Comparison of ENCODE assay signal across 8 mouse cellular contexts in genomic region chr12:71217866-71218522, GRCm38 (mm10).
DNase-seq lines count a peak whose midpoint lies in the region; ATAC-seq and TF ChIP-seq lines count a peak whose summit lies in the region.

No protein-coding gene starts in this region.

- H3K4me3 ChIP-seq in hindbrain, postnatal 0 days (ENCODE audit: low read length), result no peak overlapping the region
- H3K4me3 ChIP-seq in stomach, embryonic 15.5 days (replicated peaks), result no peak overlapping the region

- H3K9me3 ChIP-seq in hindbrain, postnatal 0 days (ENCODE audit: low read length), result no peaks in the 10 kb centered on the region
- no peaks in the 10 kb centered on the region for H3K9me3 ChIP-seq in stomach, embryonic 15.5 days

- 47% methylated on average over 6 of the region's 6 CpGs for WGBS in hindbrain, postnatal 0 days
- 67% methylated on average over 6 of the region's 6 CpGs for WGBS in stomach, embryonic 15.5 days

- no peak overlapping the region for H3K27ac ChIP-seq in hindbrain, postnatal 0 days
- H3K27ac ChIP-seq in stomach, embryonic 15.5 days, result no peak overlapping the region

- H3K36me3 ChIP-seq in hindbrain, postnatal 0 days (ENCODE audit: insufficient read depth, low read length), result peaks cover 4% of the 10 kb centered on the region; the same call in 1 of the 2 replicates
- H3K36me3 ChIP-seq in stomach, embryonic 15.5 days, result peaks cover 7% of the 10 kb centered on the region; the same call in 1 of the 2 replicates

- no peak for TF ChIP-seq CTCF in hindbrain, postnatal 0 days (IDR thresholded peaks at IDR 0.05; ENCODE audit: low read depth)

- H3K27me3 ChIP-seq in hindbrain, postnatal 0 days (ENCODE audit: insufficient read depth, low read length), result no peaks in the 10 kb centered on the region
- H3K27me3 ChIP-seq in stomach, embryonic 15.5 days (replicated peaks), result no peaks in the 10 kb centered on the region

- peak; percentile 11 for DNase-seq in layer of hippocampus, adult 11-12 months (ENCODE audit: low spot score)
- no peak for DNase-seq in layer of hippocampus, adult 9-10 months (ENCODE audit: low spot score)
- DNase-seq in adrenal gland, adult (ENCODE audit: inconsistent age in 2 of 2, low spot score in 1 of 2), result peak; percentile 68 to 89
- DNase-seq in cerebellum, postnatal 36 days, result peak; percentile 11 to 24
- DNase-seq in hindbrain, postnatal 0 days (ENCODE audit: low spot score), result peak; percentile 76
- DNase-seq in layer of hippocampus, postnatal 25 days (ENCODE audit: extremely low spot score in 1 of 2, low spot score in 1 of 2), result no peak
- DNase-seq in yolk sac, embryonic 10.5 days (ENCODE audit: low spot score), result no peak

- H3K9ac ChIP-seq in hindbrain, postnatal 0 days (replicated peaks; ENCODE audit: low read length), result no peak overlapping the region
- no peak overlapping the region for H3K9ac ChIP-seq in stomach, embryonic 15.5 days

- ATAC-seq in hindbrain, postnatal 0 days, result peak; percentile 70; the same call in 1 of the 2 replicates
- peak; percentile 47; the same call in 1 of the 2 replicates for ATAC-seq in stomach, embryonic 15.5 days (ENCODE audit: insufficient read depth, low FRiP score, low read depth)

- no peaks in the 10 kb centered on the region for H3K4me1 ChIP-seq in hindbrain, postnatal 0 days (ENCODE audit: insufficient read depth, low read length)
- 0 out of 2 replicates have a peak, but pooled peaks cover 5% of the 10 kb centered on the region for H3K4me1 ChIP-seq in stomach, embryonic 15.5 days

- H3K4me2 ChIP-seq in hindbrain, postnatal 0 days (ENCODE audit: low read depth, low read length), result no peak overlapping the region
- H3K4me2 ChIP-seq in stomach, embryonic 15.5 days, result no peak overlapping the region

Comparison
In these comparisons a context has a peak if more than half of its experiments do, and no peak if none do; other contexts are left out.
1. DNase-seq: peak in layer of hippocampus, adult 11-12 months (single experiment), adrenal gland, adult (2 of 2), cerebellum, postnatal 36 days (2 of 2) and hindbrain, postnatal 0 days (single experiment); none in layer of hippocampus, adult 9-10 months (single experiment), layer of hippocampus, postnatal 25 days (0 of 2) and yolk sac, embryonic 10.5 days (single experiment).